Mouse (Mus musculus): ENCODE results near the gene Rhox4b.
"Not testable (repeated sequence)": the region's sequence is repeated elsewhere in the genome, so short reads cannot be mapped to it uniquely, and the experiment has no call there.

Gene Rhox4b

GRCm38 (mm10) chrX:37432194-37432593, at the start of gene Rhox4b:
Rhox4b (plus strand) TSS chrX:37432494.
- not testable (repeated sequence) for DNase-seq

GRCm38 (mm10) chrX:37390548-37390947, 41.7 kb upstream of the Rhox4b start, which contains the start of gene Rhox4a2:
Rhox4a2 (plus strand) TSS chrX:37390848.
- DNase-seq, result not testable (repeated sequence)

GRCm38 (mm10) chrX:37411767-37412166, 20.5 kb upstream of the Rhox4b start, which contains the start of gene Rhox2b:
Rhox2b (plus strand) TSS chrX:37412067.
- DNase-seq, result not testable (repeated sequence)

- DNase-seq, result not testable (repeated sequence)
Observed at GRCm38 (mm10) chrX:37453380-37453779, 21.1 kb downstream of the Rhox4b start, which contains the start of gene Rhox2c. Rhox2c (plus strand) TSS chrX:37453680.

GRCm38 (mm10) chrX:37458285-37458684, 26.0 kb downstream of the Rhox4b start, which contains the start of gene Rhox3c:
Rhox3c (plus strand) TSS chrX:37458585.
- DNase-seq, result not testable (repeated sequence)

- not testable (repeated sequence) for DNase-seq
Observed at GRCm38 (mm10) chrX:37480037-37480436, 47.7 kb downstream of the Rhox4b start, which contains the start of gene Rhox4c. Rhox4c (plus strand) TSS chrX:37480337.
